Mouse (Mus musculus) heart, adult 2 months (tissue): ENCODE measurements at regions not wholly inside any gene's neighbourhood (a gene's known extent, or its start where the extent isn't known, plus 50 kb on each side); places are given as distances from the start of the nearest gene placed in this dataset.
A peak's percentile ranks its signal among the peaks of the same experiment; 100 is the strongest.

Source experiments
- CTCF ChIP-seq: fragments of 200-600 bp; IDR thresholded peaks from 2 replicates; pipeline ENCODE4 v1.8.1; 2022; ENCODE audit warnings: antibody characterized with exemption, mild to moderate bottlenecking, moderate library complexity
- EP300 ChIP-seq: fragments of 200-500 bp; IDR thresholded peaks from 2 replicates; pipeline ENCODE4 v1.6.1; 2011; ENCODE audit warnings: low read depth, low read length, control low read depth; ENCODE audit not compliant: insufficient read depth
- POLR2A ChIP-seq: fragments of 200-500 bp; IDR thresholded peaks from 2 replicates; pipeline ENCODE4 v1.6.1; 2011; ENCODE audit warnings: mild to moderate bottlenecking, low read depth, low read length, control low read depth; ENCODE audit not compliant: insufficient read depth

DNA sequence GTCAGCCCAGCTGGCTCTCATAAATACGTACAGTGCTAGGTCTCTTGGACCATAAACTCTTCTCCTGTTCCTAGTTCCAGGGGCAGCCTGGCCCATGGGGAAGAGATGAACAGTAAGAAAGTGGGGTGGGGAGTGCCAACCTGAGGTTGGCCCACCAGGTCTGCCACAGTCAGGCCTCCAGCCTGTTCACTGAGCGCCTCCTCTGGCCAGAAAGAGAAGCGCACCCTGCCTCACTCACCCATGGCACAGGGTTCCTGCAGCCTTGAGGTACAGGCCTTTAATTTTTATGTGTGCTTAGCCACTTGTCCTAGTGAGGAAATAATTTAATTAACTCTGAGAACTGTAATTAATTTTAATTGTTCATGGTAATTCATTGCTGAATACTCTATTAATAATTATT, 180.5 kb upstream of the Igsf21 start:
- TF ChIP-seq CTCF: peak; percentile 19; the same call in 1 of the 2 replicates
- TF ChIP-seq EP300: no peak
- TF ChIP-seq POLR2A: no peak
